In genomic region chr5:98184971-98185805, GRCm38 (mm10) we compare ENCODE assay signal across 8 mouse cellular contexts. TPM values are rescaled to one million over a fixed set of nuclear protein-coding genes. Genes with fewer than 3 reads are reported as not detected.
DNase-seq lines count a peak whose midpoint lies in the region; ATAC-seq and TF ChIP-seq lines count a peak whose summit lies in the region.

No protein-coding gene starts in this region.

- TF ChIP-seq CTCF in liver, postnatal 0 days (IDR thresholded peaks at IDR 0.05; ENCODE audit: low read depth): peak; percentile 78
- peak; percentile 66 for TF ChIP-seq CTCF in testis, adult 2 months (IDR thresholded peaks at IDR 0.05; ENCODE audit: control insufficient read depth, insufficient read depth, insufficient replicate concordance, low read depth, low read length)

- H3K27ac ChIP-seq in heart, embryonic 15.5 days: no peak overlapping the region
- H3K27ac ChIP-seq in liver, postnatal 0 days (ENCODE audit: low read depth): no peak overlapping the region
- peak overlapping the region; percentile 62 for H3K27ac ChIP-seq in neural tube, embryonic 14.5 days (ENCODE audit: low read depth, low read length)
- no peak overlapping the region for H3K27ac ChIP-seq in testis, adult 2 months (ENCODE audit: control insufficient read depth, insufficient read depth, low read depth, low read length)

- no peaks in the 10 kb centered on the region for H3K36me3 ChIP-seq in heart, embryonic 15.5 days
- no peaks in the 10 kb centered on the region for H3K36me3 ChIP-seq in liver, postnatal 0 days (replicated peaks; ENCODE audit: insufficient read depth, low read length)
- H3K36me3 ChIP-seq in neural tube, embryonic 14.5 days (ENCODE audit: control insufficient read depth, insufficient read depth, low read length): no peaks in the 10 kb centered on the region
- no peaks in the 10 kb centered on the region for H3K36me3 ChIP-seq in testis, adult 2 months (ENCODE audit: control insufficient read depth, insufficient read depth, low read length)

- peaks cover 96% of the 10 kb centered on the region for H3K27me3 ChIP-seq in heart, embryonic 15.5 days
- H3K27me3 ChIP-seq in liver, postnatal 0 days (ENCODE audit: insufficient read depth, low read length): peaks cover 98% of the 10 kb centered on the region
- H3K27me3 ChIP-seq in neural tube, embryonic 14.5 days (ENCODE audit: control insufficient read depth, insufficient read depth, low read length): peaks cover 10% of the 10 kb centered on the region
- peaks cover 11% of the 10 kb centered on the region for H3K27me3 ChIP-seq in testis, adult 2 months (ENCODE audit: control insufficient read depth, insufficient read depth, low read length)

- TF ChIP-seq EP300 in liver, postnatal 0 days (IDR thresholded peaks at IDR 0.05; ENCODE audit: low read depth): no peak

- no peak for TF ChIP-seq POLR2A in testis, adult 2 months (IDR thresholded peaks at IDR 0.05; ENCODE audit: control insufficient read depth, low read depth, low read length)

- peak overlapping the region; percentile 57 for H3K4me3 ChIP-seq in heart, embryonic 15.5 days
- peak overlapping the region; percentile 54 for H3K4me3 ChIP-seq in liver, postnatal 0 days (ENCODE audit: low read depth, low read length)
- H3K4me3 ChIP-seq in neural tube, embryonic 14.5 days (ENCODE audit: low read depth, low read length): peak overlapping the region; percentile 53
- peak overlapping the region; percentile 91 for H3K4me3 ChIP-seq in testis, adult 2 months (ENCODE audit: control insufficient read depth, low read depth, low read length)

- peak; percentile 83 to 85 for DNase-seq in B cell, adult 2 months
- DNase-seq in brain, adult 2 months (ENCODE audit: low read depth, low spot score): peak; percentile 83
- peak; percentile 92 for DNase-seq in kidney, postnatal 10 days
- DNase-seq in liver, postnatal 0 days: peak; percentile 85

- H3K9ac ChIP-seq in heart, embryonic 15.5 days: peak overlapping the region; percentile 53
- no peak overlapping the region for H3K9ac ChIP-seq in liver, postnatal 0 days (replicated peaks)
- H3K9ac ChIP-seq in neural tube, embryonic 14.5 days (replicated peaks; ENCODE audit: low read depth, low read length): peak overlapping the region; percentile 46

- H3K9me3 ChIP-seq in heart, embryonic 15.5 days (replicated peaks): no peaks in the 10 kb centered on the region
- H3K9me3 ChIP-seq in liver, postnatal 0 days (ENCODE audit: low read length): no peaks in the 10 kb centered on the region
- no peaks in the 10 kb centered on the region for H3K9me3 ChIP-seq in neural tube, embryonic 14.5 days (ENCODE audit: control insufficient read depth, low read length)

- peak; percentile 63; the same call in 1 of the 2 replicates for ATAC-seq in erythroid progenitor cell, adult 5-6 weeks (replicated peaks; ENCODE audit: low FRiP score, poor library complexity, severe bottlenecking)
- peak; percentile 61 for ATAC-seq in heart, embryonic 15.5 days (replicated peaks; ENCODE audit: insufficient number of reproducible peaks, insufficient read depth, low FRiP score, low read depth)
- ATAC-seq in liver, postnatal 0 days: peak; percentile 71; the same call in 1 of the 2 replicates
- ATAC-seq in neural tube, embryonic 14.5 days (ENCODE audit: low read depth): peak; percentile 53

- under 1% methylated on average over 89 of the region's 89 CpGs for WGBS in heart, embryonic 15.5 days
- WGBS in liver, postnatal 0 days (ENCODE audit: insufficient replicate concordance): under 1% methylated on average over 75 of the region's 89 CpGs
- under 1% methylated on average over 79 of the region's 89 CpGs for WGBS in neural tube, embryonic 14.5 days

- peaks cover 41% of the 10 kb centered on the region for H3K4me1 ChIP-seq in heart, embryonic 15.5 days (replicated peaks)
- H3K4me1 ChIP-seq in liver, postnatal 0 days (ENCODE audit: insufficient read depth): peaks cover 12% of the 10 kb centered on the region; the same call in 1 of the 2 replicates
- H3K4me1 ChIP-seq in neural tube, embryonic 14.5 days (ENCODE audit: control insufficient read depth, insufficient read depth, low read length): peaks cover 12% of the 10 kb centered on the region
- peaks cover 27% of the 10 kb centered on the region for H3K4me1 ChIP-seq in testis, adult 2 months (ENCODE audit: control insufficient read depth, insufficient read depth, low read length)

- H3K4me2 ChIP-seq in heart, embryonic 15.5 days: peak overlapping the region; percentile 97
- peak overlapping the region; percentile 85 for H3K4me2 ChIP-seq in liver, postnatal 0 days (ENCODE audit: low read depth, low read length)
- peak overlapping the region; percentile 71 for H3K4me2 ChIP-seq in neural tube, embryonic 14.5 days (ENCODE audit: low read depth, low read length)

RNA-seq across cellular contexts. Expression of gene Prdm8, which starts 18.2 kb away (rescaled TPM):
- not detected in 2 replicates for total RNA-seq in erythroid progenitor cell, adult 5-6 weeks (2015; ENCODE audit: low replicate concordance)
- total RNA-seq in erythroid progenitor cell, adult 5-6 weeks (2017; ENCODE audit: low replicate concordance): not detected in 2 replicates
- polyA plus RNA-seq in heart, embryonic 15.5 days (2015; fragmentation: Nextera tagmentation; extraction: Ambion mirVana): 0.15 TPM in 1 of 2 replicates, not detected in the other
- not detected in 2 replicates for polyA plus RNA-seq in liver, postnatal 0 days (2015; fragmentation: Nextera tagmentation; extraction: Ambion mirVana)
- 5.7 and 7.2 TPM in 2 replicates for polyA plus RNA-seq in neural tube, embryonic 14.5 days (2014; fragmentation: Nextera tagmentation; extraction: Ambion mirVana)
- polyA plus RNA-seq in testis, adult 2 months (2012; rRNA removed): 3.3 and 3.5 TPM in 2 replicates
